Mouse (Mus musculus): ENCODE measurements around the gene Inpp5e.
"Not testable (repeated sequence)": the region's sequence is repeated elsewhere in the genome, so short reads cannot be mapped to it uniquely, and the experiment has no call there.

Gene Inpp5e

DNA sequence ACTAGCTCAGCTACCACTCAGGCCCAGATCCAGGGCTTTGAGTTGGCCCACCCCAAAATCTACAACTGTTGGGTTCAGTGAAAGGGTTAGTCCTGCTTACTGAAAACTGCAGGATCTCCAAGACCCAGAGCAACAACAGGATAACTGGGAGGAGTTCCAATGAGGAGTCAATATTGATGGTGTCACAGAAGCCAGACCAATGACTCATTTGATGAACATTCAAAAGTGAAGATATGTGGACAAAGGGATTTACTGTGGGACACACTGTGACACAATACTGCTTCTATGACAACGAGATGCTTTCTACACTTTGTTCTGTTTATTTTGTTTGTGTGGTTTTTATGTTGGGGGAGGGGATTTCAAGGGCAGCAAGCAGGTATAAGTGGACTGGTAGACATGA lies 9.1 kb upstream of the Inpp5e start:
- no peak for DNase-seq (ENCODE audit: low read depth, low spot score)

DNA sequence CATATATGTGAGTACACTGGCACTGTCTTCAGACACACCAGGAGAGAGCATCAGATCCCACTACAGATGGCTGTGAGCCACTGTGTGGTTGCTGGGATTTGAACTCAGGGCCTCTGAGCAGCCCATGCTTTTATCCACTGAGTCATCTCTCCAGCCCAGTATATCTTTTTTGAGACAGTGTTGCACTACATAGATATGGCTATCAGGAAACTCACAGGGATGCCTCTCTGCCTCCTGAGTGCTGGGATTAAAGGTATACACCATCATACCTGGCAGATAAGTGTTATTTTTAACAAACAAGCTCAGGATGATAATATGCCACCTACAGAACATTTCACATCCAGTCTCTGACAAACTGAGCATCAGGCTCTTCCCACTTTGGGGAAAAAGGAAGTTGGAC lies 8.1 kb upstream of the Inpp5e start:
- no peak for DNase-seq (ENCODE audit: low read depth, low spot score)

GRCm38 (mm10) chr2:26410931-26411411 lies 2.0 kb upstream of the Inpp5e start:
- DNase-seq (ENCODE audit: low read depth, low spot score), result no peak

- no peak for DNase-seq (ENCODE audit: low read depth, low spot score)
These were observed 1.1 kb upstream of the Inpp5e start for GRCm38 (mm10) chr2:26410091-26410490.

DNA sequence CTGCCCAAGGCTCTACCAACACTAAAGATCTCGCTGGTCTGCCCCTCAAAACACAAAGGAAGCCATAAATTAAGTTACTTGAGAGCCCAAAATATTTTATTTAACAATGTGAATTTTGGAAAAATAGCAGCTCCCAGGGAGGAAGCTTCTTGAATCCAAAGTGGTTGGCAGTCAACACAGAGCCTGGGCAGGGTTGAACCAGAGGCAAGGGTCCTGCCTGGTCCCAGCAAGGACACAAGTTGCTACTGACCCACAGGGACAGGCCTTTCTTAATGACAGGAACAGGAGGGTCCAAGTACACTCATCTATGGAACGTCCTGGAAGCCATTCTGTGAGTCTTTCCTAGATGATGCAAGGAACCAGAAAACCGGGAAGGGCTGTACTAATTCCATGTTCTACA lies 359 bp upstream of the Inpp5e start:
- no peak for DNase-seq (ENCODE audit: low read depth, low spot score)

DNA sequence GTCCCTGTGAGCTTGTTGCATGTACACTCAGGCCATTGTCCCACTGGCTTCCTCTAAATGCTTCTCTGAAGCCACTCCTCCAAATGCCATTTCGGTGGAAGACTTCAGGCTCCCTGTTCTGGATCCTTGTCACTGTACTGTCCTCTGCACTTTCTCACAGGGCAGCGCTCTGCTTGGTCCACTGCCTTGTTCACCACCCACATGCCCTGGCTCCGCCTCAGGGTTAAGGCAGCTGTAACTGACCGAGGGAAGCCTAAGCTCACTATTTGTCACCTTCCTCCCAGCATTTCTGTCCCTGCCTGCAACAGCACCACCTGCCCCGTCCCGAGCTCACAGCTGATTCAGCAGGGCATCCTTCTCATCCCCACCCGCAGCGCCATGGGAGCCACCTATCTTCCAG lies 5.7 kb downstream of the Inpp5e start:
- DNase-seq (ENCODE audit: low read depth, low spot score), result no peak

DNA sequence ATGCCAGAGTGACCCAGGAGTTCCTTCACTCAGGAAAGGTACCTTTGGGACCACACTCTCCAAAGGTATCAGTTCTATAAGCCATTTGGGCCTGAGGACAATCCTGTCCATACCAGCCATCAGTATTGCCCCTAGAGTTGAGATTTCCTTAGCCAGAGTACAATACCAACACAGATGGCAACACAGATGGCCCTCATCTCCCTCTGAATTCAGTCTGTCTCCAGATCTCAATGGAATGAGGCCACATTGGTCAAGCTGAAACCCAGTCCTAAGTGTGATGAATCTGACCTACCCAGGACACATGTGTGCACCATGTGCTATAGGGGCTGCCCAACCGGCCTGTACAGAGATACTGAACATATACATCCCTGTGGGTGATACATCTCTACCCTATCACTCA lies 6.7 kb downstream of the Inpp5e start:
- DNase-seq (ENCODE audit: low read depth, low spot score), result no peak

- DNase-seq (ENCODE audit: low read depth, low spot score), result no peak
These were observed 8.0 kb downstream of the Inpp5e start for GRCm38 (mm10) chr2:26401023-26401422.

- DNase-seq (ENCODE audit: low read depth, low spot score), result no peak
These were observed 8.7 kb downstream of the Inpp5e start for GRCm38 (mm10) chr2:26400296-26400695.

- DNase-seq (ENCODE audit: low read depth, low spot score), result no peak
These were observed 9.4 kb downstream of the Inpp5e start for GRCm38 (mm10) chr2:26399647-26400046.

DNA sequence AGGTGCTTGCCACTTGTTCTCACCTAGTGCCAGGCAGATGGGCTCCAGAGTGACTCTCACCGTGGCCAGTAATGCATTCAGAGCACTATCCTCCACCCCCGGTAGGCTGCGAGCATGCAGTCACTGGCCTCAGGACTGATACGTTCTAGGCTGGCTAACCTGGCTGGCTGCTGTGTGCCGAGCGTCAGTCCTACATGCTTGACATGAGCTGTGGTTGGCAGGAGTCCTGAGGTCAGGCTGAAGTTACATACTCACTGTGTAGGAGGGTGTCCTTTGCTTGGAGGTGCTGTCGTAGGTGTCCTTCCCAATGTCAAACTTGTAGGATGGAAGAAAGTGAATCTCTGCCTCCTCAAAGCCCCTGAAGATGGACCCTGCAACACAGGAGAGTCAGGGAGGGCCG lies 10.0 kb downstream of the Inpp5e start:
- DNase-seq (ENCODE audit: low read depth, low spot score), result no peak

DNA sequence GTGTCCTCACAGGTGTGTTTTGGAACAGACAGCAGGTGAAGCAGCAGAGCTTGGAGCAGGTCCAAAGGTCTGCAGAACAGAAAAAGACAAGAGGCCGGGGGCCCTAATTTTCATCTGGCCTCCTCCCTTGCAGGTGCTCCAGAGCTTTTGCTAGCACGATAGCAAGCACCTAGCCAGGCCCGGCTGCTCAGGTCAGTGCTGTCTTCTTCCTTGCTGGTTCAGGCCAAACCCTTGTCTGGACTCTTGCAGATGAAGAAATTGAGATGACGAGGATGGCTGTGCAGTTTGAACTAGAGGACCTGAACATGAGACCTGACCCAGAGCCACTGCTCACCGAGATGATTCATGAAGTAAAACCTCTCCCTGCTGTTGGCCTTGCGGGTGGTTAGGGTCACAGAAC lies 17.4 kb downstream of the Inpp5e start:
- no peak for DNase-seq (ENCODE audit: low read depth, low spot score)

- DNase-seq (ENCODE audit: low read depth, low spot score), result no peak
These were observed 18.0 kb downstream of the Inpp5e start for GRCm38 (mm10) chr2:26390954-26391353.

GRCm38 (mm10) chr2:26389154-26389690 lies 19.8 kb downstream of the Inpp5e start, which contains the start of the genes Entr1 and Pmpca:
Gene Entr1, minus strand, starts transcription at chr2:26389316.
Gene Pmpca, plus strand, starts transcription at chr2:26389339.
- DNase-seq (ENCODE audit: low read depth, low spot score), result peak; percentile 67

DNA sequence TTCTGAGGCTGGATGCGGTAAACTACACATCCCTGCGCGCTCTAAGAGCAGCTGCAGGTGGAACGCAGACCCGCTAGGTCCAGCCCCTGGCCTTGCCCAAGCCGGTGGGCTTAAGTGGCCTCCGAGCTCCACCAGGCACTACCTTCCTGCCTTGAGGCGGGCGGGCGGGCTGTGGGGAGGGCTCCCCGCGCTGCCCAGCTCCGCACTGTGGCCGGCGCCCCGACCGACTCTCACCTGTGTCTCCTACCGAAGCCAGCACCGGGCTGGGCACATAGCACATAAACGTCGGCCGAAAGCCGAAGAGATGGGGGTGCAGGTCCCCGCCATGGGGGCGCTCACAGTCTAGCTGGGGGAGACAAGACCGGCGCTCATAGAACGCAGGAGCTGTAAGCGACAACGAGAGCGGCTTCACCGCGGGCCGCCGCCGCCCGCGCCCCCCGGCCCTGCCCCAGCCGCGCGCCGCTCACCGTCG lies 20.3 kb downstream of the Inpp5e start:
- no peak for DNase-seq (ENCODE audit: low read depth, low spot score)

DNA sequence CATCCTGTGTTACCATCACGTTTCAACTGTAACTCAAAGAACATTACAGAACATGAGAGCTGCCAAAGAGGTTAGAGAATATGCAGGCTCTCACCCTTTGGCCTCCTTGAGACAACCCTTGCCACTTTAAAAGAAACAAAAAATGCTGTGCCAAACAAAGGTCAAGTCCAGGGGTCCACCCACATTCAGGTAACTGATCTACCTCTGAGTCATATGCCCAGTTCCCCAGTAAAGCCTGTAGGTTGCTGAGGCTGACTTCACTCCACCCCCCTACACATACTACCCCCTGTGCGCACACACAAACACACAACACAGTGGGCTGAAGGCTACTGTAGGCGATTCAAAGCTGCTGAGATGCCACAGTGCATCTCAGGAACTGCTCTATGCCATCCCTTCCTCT lies 21.3 kb downstream of the Inpp5e start:
- no peak for DNase-seq (ENCODE audit: low read depth, low spot score)

DNA sequence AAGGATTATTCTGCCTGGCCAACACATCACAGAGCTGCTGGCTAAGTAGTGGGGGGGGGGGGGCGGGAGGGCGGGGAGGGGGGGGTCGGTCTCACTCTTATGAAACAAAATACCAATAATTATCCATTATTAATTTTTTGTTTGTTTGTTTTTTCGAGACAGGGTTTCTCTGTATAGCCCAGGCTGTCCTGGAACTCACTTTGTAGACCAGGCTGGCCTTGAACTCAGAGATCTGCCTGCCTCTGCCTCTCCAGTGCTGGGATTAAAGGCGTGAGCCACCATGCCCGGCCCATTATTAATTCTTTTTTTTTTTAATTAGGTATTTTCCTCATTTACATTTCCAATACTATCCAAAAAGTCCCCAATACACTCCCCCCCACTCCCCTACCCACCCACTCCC lies 28.1 kb downstream of the Inpp5e start:
- DNase-seq (ENCODE audit: low read depth, low spot score), result not testable (repeated sequence)

GRCm38 (mm10) chr2:26380131-26380771 lies 28.8 kb downstream of the Inpp5e start, which contains the start of gene Snapc4:
Gene Snapc4, minus strand, starts transcription at chr2:26380653.
- peak; percentile 47 for DNase-seq (ENCODE audit: low read depth, low spot score)

DNA sequence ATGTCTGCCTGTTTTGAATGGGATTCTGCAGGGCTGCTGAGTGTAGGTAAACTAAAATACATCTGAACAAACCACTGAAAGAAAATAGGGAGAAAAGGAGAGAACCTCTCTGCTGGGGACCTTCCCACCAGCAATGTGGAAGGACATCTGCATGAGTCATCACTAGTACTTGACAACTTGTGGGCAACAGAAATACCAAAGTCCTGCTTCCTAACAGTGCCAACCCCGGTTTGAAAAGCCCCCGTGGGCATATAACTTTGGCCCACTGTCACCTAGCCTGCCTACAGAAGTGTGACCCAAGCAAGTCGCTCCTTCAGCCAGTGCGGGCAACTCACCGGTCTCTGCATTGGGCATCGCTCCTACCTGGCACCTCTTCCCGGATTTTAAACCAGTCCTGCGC lies 36.6 kb downstream of the Inpp5e start:
- DNase-seq (ENCODE audit: low read depth, low spot score), result no peak

GRCm38 (mm10) chr2:26368572-26368971 lies 40.4 kb downstream of the Inpp5e start:
- DNase-seq (ENCODE audit: low read depth, low spot score), result no peak

GRCm38 (mm10) chr2:26367911-26368310 lies 41.1 kb downstream of the Inpp5e start:
- DNase-seq (ENCODE audit: low read depth, low spot score), result no peak

DNA sequence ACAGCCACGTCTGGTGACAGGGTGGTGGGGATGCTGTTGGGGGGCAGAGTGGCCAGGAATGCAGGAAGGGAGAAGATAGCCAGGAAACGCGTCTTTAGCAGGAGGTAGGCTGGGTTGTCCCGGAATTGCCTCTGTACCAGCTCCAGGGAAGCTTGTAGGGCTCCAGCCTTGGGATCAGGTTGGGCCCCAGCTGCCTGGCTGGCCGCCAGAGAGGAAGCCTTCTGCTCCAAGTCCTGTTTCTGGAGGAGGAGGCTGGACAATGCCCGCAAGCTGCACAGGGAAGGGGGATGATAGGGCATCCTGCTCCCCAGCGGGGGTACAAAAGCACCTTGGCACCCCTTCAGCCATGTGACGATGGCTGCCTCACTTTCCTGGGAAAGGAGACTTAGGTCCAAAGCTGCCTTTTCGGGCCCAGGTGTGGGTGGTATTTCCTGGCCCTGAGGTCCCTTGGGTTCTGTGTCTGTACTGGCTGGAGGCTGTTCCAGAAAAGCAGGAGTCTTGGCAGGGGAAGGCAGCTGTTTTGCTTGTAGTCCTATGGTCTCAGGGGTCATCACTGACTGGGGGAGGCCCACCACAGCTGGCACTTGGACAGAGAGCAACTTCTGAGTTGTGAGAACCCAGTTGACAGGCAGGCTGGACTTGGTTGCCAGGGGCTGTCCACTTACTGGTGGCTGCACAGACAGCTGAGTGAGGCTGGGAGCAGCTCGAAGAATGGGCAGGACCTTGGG lies 44.1 kb downstream of the Inpp5e start:
- no peak for DNase-seq (ENCODE audit: low read depth, low spot score)

DNA sequence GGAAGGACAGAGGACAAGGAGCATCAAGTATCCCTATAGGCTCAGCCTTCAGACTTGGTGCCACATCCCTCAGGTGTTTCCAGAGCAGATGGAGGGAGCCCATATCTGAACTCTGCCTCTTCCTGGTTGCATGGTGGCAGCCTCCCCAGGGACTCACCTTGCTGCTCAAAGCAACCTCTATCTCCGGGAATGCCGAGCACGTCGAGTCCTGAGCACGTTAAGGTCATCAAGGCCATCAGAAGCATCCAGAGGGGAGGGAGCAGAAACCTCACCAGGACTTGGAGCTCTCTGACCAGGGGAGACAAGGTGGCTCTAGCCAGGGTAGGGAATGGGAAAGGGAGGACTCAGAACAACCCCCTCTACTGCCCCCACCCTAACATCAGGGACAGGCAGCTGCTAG lies 45.5 kb downstream of the Inpp5e start:
- DNase-seq (ENCODE audit: low read depth, low spot score), result no peak
